Mouse (Mus musculus) telencephalon, adult 2 months (tissue): ENCODE data around the gene Ppp6r3.

ENCODE experiments used
- DNase-seq: peaks from one replicate; pipeline ENCODE4 v3.0.0-alpha.2; 2011; ENCODE audit warnings: low read depth, low spot score

The Ppp6r3 gene

GRCm38 (mm10) chr19:3434124-3434523 lies 141.4 kb downstream of the Ppp6r3 start:
- DNase-seq: no peak

- no peak for DNase-seq
Measured at GRCm38 (mm10) chr19:3431969-3432368, 143.6 kb downstream of the Ppp6r3 start.

DNA sequence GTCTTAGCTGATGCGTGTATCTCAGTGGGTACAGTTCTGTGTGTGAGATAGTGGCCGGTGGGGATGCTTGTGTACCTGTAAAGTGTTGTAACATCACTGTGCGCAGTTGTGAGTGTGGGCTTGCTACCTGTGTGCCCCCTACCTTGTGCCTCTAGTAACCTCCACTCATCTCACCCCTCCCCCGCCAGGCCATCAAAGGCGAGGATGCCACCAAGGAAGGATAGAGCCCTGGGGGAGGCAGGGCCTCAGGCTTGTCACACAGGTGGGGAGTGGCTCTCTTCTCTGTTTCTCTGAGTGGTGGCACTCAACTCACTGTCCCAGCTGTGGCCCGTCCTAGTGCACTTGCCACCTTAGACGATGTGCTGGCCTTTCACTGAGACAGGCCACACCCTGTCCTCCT lies 144.5 kb downstream of the Ppp6r3 start:
- no peak for DNase-seq

- DNase-seq: no peak
Measured at GRCm38 (mm10) chr19:3429156-3429816, 146.3 kb downstream of the Ppp6r3 start.

GRCm38 (mm10) chr19:3428057-3428830 lies 147.3 kb downstream of the Ppp6r3 start:
- DNase-seq: no peak

DNA sequence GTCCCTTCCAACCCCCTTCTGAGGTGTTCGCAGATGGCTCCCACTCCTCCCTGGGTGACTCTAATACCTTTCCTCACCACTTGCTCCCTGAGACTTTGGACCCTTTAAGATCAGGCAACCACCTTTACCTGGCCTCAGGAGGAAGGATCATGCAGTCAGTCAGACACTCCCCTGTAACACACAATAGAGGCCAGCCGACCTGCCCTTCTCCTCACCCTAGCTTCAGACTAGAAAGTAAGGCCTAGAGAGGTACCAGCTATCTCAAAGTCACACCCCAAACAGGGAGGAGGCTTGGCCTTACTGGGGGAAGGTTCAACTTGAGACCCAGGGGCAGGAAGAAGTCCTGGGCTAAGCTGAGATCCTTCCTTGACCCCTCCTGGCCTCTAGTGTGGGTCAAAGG lies 151.3 kb downstream of the Ppp6r3 start:
- no peak for DNase-seq

GRCm38 (mm10) chr19:3422981-3423380 lies 152.6 kb downstream of the Ppp6r3 start:
- no peak for DNase-seq

GRCm38 (mm10) chr19:3422488-3422887 lies 153.1 kb downstream of the Ppp6r3 start:
- no peak for DNase-seq

GRCm38 (mm10) chr19:3419251-3419650 lies 156.3 kb downstream of the Ppp6r3 start:
- DNase-seq: peak; percentile 12

DNA sequence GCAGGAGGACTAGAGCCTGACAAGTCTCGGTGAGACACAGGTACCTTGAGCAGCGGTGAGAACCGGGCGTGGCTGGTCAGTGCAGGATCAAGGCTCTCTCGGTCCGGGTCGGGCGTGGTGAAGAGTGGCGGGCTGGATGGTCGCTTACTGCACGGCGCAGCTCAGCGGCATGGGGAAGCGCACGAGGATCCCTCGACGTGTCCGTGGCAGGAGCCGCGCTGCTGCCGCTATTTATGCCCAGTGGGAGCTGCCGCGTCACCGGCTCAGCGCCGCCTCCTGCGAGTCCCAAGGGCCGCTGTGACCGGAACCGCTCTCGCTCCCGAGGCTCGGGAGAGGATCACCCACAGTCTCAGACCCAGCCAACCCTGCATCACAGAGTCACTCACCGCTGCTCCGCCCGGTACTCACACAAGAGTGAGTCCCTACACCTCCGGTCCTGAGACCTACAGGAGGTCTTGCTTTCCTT lies 161.2 kb downstream of the Ppp6r3 start, which contains the start of gene Gal:
Gal (minus strand) TSS at position 277 of the 466 bp plus-strand sequence.
- no peak for DNase-seq

GRCm38 (mm10) chr19:3405531-3406281 lies 169.8 kb downstream of the Ppp6r3 start:
- no peak for DNase-seq
